Mouse (Mus musculus): ENCODE data around the gene Dmp1. TPM values are rescaled to one million over a fixed set of nuclear protein-coding genes. Genes with fewer than 3 reads are reported as not detected.

Gene Dmp1
- polyA plus RNA-seq, 1 experiment: 0.05 TPM

GRCm38 (mm10) chr5:104251811-104252210 is 49.4 kb downstream of the Dmp1 start:
- 74% methylated on average over 5 of the region's 5 CpGs for WGBS
- DNase-seq (ENCODE audit: low read depth, low spot score): no peak

GRCm38 (mm10) chr5:104256585-104256984 is 54.2 kb downstream of the Dmp1 start:
- WGBS: 30% methylated on average over 3 of the region's 3 CpGs
- no peak for DNase-seq (ENCODE audit: low read depth, low spot score)

- WGBS: 76% methylated on average over 4 of the region's 4 CpGs
- DNase-seq (ENCODE audit: low read depth, low spot score): no peak
Measured at GRCm38 (mm10) chr5:104261908-104262461, 59.6 kb downstream of the Dmp1 start.

GRCm38 (mm10) chr5:104263014-104263776 is 60.8 kb downstream of the Dmp1 start:
- 77% methylated on average over 13 of the region's 13 CpGs for WGBS

More at GRCm38 (mm10) chr5:104263014-104263776, 60.8 kb downstream of the Dmp1 start:
- DNase-seq (ENCODE audit: low read depth, low spot score): peak; percentile 16

Other genes starting within 250 kb of the Dmp1 start
- gene Hsd17b13, start 225.2 kb upstream of the Dmp1 start, polyA plus RNA-seq (2012; rRNA removed): 12.8 and 20.0 TPM in 2 replicates
- gene Hsd17b11, start 180.7 kb upstream of the Dmp1 start, polyA plus RNA-seq (2012; rRNA removed): 86.9 and 124 TPM in 2 replicates
- 32.3 and 35.9 TPM in 2 replicates for gene Nudt9, start 156.3 kb upstream of the Dmp1 start, polyA plus RNA-seq (2012; rRNA removed)
- not detected in 2 replicates for gene Gm17660, start 125.0 kb upstream of the Dmp1 start, polyA plus RNA-seq (2012; rRNA removed)
- gene Sparcl1, start 88.9 kb upstream of the Dmp1 start, polyA plus RNA-seq (2012; rRNA removed): 70.5 and 91.6 TPM in 2 replicates
- not detected in 2 replicates for gene Dspp, start 31.9 kb upstream of the Dmp1 start, polyA plus RNA-seq (2012; rRNA removed)
- gene Ibsp, start 96.6 kb downstream of the Dmp1 start, polyA plus RNA-seq (2012; rRNA removed): 0.07 TPM in 1 of 2 replicates, not detected in the other
- gene Mepe, start 122.7 kb downstream of the Dmp1 start, polyA plus RNA-seq (2012; rRNA removed): not detected in 2 replicates
- gene Spp1, start 232.5 kb downstream of the Dmp1 start, polyA plus RNA-seq (2012; rRNA removed): 0.24 and 0.59 TPM in 2 replicates

All from large intestine, adult 2 months (tissue).